Mouse (Mus musculus) limb, embryonic 15.5 days (tissue): ENCODE data around the gene Fcf1. TPM values are rescaled to one million over a fixed set of nuclear protein-coding genes. Genes with fewer than 3 reads are reported as not detected.
A peak's percentile ranks its signal among the peaks of the same experiment; 100 is the strongest.

Source experiments
- ATAC-seq: fragments of 200-750 bp; cut with Nextera tagmentation; 2 replicates; pipeline ENCODE4 v1.8.0; 2017; ENCODE audit warnings: low read depth, moderate TSS enrichment; ENCODE audit not compliant: insufficient number of reproducible peaks, low FRiP score, low TSS enrichment
- H3K27ac ChIP-seq: fragments of 300-500 bp; sonication (generic); 2 replicates; pipeline ENCODE4 v1.5.1; 2015; ENCODE audit warnings: moderate library complexity, mild to moderate bottlenecking, inconsistent platforms
- H3K27me3 ChIP-seq: fragments of 300-500 bp; sonication (generic); 2 replicates; pipeline ENCODE4 v1.6.1; 2015; ENCODE audit warnings: inconsistent platforms
- H3K36me3 ChIP-seq: fragments of 300-500 bp; sonication (generic); 2 replicates; pipeline ENCODE4 v1.6.1; 2015; ENCODE audit warnings: inconsistent platforms
- H3K4me1 ChIP-seq: fragments of 300-500 bp; sonication (generic); 2 replicates; pipeline ENCODE4 v1.6.1; 2015; ENCODE audit warnings: inconsistent platforms
- H3K4me2 ChIP-seq: fragments of 300-500 bp; sonication (generic); 2 replicates; pipeline ENCODE4 v1.6.1; 2015; ENCODE audit warnings: mild to moderate bottlenecking, inconsistent platforms
- H3K4me3 ChIP-seq: fragments of 300-500 bp; sonication (generic); 2 replicates; pipeline ENCODE4 v1.5.1; 2015; ENCODE audit warnings: mild to moderate bottlenecking, inconsistent platforms
- H3K9ac ChIP-seq: fragments of 300-500 bp; sonication (generic); 2 replicates; pipeline ENCODE4 v1.6.1; 2015; ENCODE audit warnings: inconsistent platforms
- H3K9me3 ChIP-seq: fragments of 300-500 bp; sonication (generic); 2 replicates; pipeline ENCODE4 v1.6.1; 2016; ENCODE audit warnings: inconsistent platforms
- WGBS: fragments of 180-500 bp; shearing (Covaris S2); methylation state at CpG from one replicate; pipeline ENCODE4 v1.1.7; 2015; 5-methylcytosine and 5-hydroxymethylcytosine counted together
- polyA plus RNA-seq: library from polyadenylated mRNA; unstranded; fragments of >200 nt; fragmentation: Nextera tagmentation; extraction: Ambion mirVana; gene quantifications from 2 replicates; pipeline ENCODE4 v1.2.1, GENCODE M21; 2015

Gene Fcf1
- polyA plus RNA-seq, 1 experiment from 2014 or later: 128 TPM

GRCm38 (mm10) chr12:84944813-84945553, 25.7 kb upstream of the Fcf1 start:
- Histone ChIP-seq H3K27me3 (no peaks in the 10 kb centered on the region), H3K4me3 (no peak overlapping the region), H3K9ac (no peak overlapping the region), H3K4me2 (no peak overlapping the region), H3K36me3 (peaks cover 63% of the 10 kb centered on the region), H3K4me1 (no peaks in the 10 kb centered on the region), H3K27ac (no peak overlapping the region), H3K9me3 (no peaks in the 10 kb centered on the region)
- ATAC-seq: no peak
- 86% methylated on average over 9 of the region's 9 CpGs for WGBS

DNA sequence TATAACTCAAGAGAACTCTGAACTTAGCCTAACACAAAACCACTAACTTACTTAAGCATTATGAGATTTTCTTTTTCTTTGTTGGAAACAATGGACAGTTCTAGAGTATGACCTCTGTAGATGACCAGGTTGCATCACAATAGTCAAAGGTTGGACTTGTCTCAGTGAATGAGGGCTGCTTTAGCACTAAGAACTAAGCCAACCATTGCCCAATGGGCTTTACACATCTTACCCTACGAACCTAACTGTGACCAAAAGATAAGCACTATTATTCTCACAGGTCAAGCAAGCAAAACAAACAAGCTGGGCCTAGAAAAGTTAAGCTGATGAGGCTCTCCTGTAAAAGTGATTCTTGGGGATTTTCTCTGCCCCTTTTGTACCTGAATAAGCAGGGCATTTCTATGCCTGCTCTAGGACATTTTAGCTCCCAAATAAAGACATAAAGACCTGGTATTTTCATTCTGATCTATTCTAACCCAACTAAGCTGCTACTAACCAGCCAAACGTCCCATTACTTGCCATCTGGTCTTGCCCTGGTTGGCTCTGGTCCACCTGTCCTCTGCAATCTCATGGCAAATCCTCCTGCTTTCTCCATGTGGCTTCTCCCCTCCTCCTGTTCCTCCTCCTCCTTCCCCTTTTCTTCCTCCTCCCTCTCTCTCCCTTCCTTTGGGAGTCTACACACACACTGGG, 22.7 kb upstream of the Fcf1 start:
- WGBS: 81% methylated on average over 2 of the region's 2 CpGs
- H3K4me2 ChIP-seq: no peak overlapping the region
- no peak overlapping the region for H3K9ac ChIP-seq
- H3K9me3 ChIP-seq: no peaks in the 10 kb centered on the region
- no peak for ATAC-seq
- no peaks in the 10 kb centered on the region for H3K27me3 ChIP-seq
- no peak overlapping the region for H3K27ac ChIP-seq
- H3K4me3 ChIP-seq: no peak overlapping the region
- peaks cover 42% of the 10 kb centered on the region for H3K36me3 ChIP-seq
- no peaks in the 10 kb centered on the region for H3K4me1 ChIP-seq

- Histone ChIP-seq H3K4me2 (no peak overlapping the region), H3K9ac (no peak overlapping the region), H3K4me3 (no peak overlapping the region), H3K9me3 (no peaks in the 10 kb centered on the region), H3K27me3 (no peaks in the 10 kb centered on the region), H3K27ac (no peak overlapping the region), H3K36me3 (peaks cover 35% of the 10 kb centered on the region), H3K4me1 (no peaks in the 10 kb centered on the region)
- ATAC-seq: no peak
- WGBS: 93% methylated on average over 6 of the region's 6 CpGs
Measured at GRCm38 (mm10) chr12:84948584-84949285, 22.0 kb upstream of the Fcf1 start.

DNA sequence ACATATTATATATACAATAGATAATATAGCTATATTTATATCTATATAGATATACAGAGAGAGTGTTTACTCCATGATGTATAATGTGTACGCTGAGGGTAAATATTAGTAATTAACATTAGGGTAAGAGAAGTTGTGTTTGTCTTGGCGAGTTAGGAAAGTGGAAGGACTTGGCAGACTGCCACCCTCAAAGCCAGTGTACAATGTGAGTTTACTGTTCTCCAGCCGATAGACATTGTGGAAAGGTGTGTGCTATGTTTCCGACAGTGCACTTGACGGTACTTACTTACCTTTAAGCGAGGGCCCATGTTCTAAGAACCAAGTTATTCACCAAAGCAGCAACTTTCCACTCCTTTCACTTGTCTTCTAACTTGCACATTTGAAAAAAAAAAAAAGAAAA, 19.9 kb upstream of the Fcf1 start:
- no peak overlapping the region for H3K9ac ChIP-seq
- H3K27me3 ChIP-seq: no peaks in the 10 kb centered on the region
- 85% methylated on average over 6 of the region's 6 CpGs for WGBS
- H3K4me1 ChIP-seq: no peaks in the 10 kb centered on the region
- H3K4me2 ChIP-seq: no peak overlapping the region
- H3K4me3 ChIP-seq: no peak overlapping the region
- no peaks in the 10 kb centered on the region for H3K9me3 ChIP-seq
- H3K36me3 ChIP-seq: peaks cover 24% of the 10 kb centered on the region
- H3K27ac ChIP-seq: no peak overlapping the region
- ATAC-seq: no peak

DNA sequence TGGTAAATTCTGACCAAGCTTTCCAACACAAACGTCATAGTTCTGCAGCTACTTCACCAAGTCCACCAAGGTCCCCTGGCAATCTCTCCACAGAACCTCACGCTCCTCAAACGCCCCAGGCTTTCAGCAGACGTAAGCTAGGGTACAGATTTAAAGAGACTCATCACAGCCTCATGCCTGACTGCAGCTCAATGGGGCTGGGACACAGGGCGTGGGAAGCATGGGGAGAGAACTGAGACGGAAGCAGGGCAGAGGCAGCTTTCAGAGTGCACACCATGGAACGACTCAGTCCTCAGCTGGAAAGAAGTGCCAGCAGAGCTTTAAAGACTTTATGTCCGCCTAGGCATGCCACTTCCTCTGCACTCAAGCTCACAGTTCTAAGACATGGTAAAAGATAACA, 19.2 kb upstream of the Fcf1 start:
- Histone ChIP-seq H3K27me3 (no peaks in the 10 kb centered on the region), H3K4me3 (no peak overlapping the region), H3K9ac (no peak overlapping the region), H3K4me2 (no peak overlapping the region), H3K4me1 (no peaks in the 10 kb centered on the region), H3K36me3 (peaks cover 21% of the 10 kb centered on the region), H3K27ac (no peak overlapping the region), H3K9me3 (no peaks in the 10 kb centered on the region)
- no peak for ATAC-seq
- 73% methylated on average over 8 of the region's 8 CpGs for WGBS

GRCm38 (mm10) chr12:84952351-84952750, 18.3 kb upstream of the Fcf1 start:
- Histone ChIP-seq H3K27me3 (no peaks in the 10 kb centered on the region), H3K9ac (no peak overlapping the region), H3K4me2 (no peak overlapping the region), H3K4me3 (no peak overlapping the region), H3K9me3 (no peaks in the 10 kb centered on the region), H3K36me3 (peaks cover 18% of the 10 kb centered on the region), H3K4me1 (no peaks in the 10 kb centered on the region), H3K27ac (no peak overlapping the region)
- WGBS: 85% methylated on average over 1 of the region's 1 CpGs
- ATAC-seq: no peak

DNA sequence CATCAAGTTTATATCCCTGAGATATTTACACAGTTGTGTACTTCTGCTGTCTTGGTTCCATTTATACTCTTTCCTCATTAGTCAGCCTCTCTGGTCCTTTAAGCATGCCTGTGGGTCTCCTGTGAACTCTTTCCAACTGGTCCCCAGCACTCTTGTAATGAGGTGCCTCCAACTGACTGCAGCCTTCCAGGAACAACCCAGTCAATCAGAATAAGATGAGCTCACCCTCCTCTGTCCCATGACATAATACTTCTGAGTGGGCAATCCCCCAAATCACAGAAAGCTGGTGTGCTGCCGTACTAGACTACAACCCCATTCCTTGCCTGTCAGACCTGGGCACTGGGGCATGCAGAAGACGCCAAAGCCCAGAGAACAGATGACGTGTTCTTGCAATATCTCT, 14.4 kb upstream of the Fcf1 start:
- Histone ChIP-seq H3K9me3 (no peaks in the 10 kb centered on the region), H3K27ac (no peak overlapping the region), H3K9ac (no peak overlapping the region), H3K36me3 (0 out of 2 replicates have a peak, but pooled peaks cover 3% of the 10 kb centered on the region), H3K27me3 (no peaks in the 10 kb centered on the region), H3K4me2 (no peak overlapping the region), H3K4me3 (no peak overlapping the region), H3K4me1 (no peaks in the 10 kb centered on the region)
- 87% methylated on average over 3 of the region's 3 CpGs for WGBS
- ATAC-seq: no peak

DNA sequence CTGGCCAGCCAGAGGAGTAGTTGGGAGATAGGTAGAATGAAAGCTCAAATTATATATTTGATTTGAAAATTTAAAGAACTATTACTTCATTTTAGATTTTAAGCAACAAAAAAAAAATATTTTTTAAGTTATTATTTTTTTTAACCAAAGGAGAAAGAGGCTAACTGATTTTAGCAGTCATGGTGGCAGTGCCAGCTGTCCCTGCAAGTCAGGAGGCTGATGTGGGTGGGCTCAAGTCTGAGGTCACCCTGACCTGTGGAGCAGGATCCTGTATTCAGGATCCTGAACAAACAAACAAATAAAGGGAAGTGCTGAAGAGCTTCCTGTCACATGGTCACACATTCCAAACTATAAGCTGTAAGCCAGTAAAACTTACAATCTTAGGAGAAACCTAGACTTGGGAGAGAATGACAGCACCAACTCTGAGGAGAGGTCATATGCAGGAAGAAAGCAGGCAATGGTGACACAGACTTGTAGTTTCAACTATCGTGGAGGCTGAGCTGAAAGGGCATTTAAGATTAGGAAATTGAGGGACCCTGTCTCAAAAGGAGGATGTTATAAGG, 11.8 kb upstream of the Fcf1 start:
- H3K27ac ChIP-seq: no peak overlapping the region
- ATAC-seq: no peak
- H3K36me3 ChIP-seq: 0 out of 2 replicates have a peak, but pooled peaks cover 6% of the 10 kb centered on the region
- no peak overlapping the region for H3K9ac ChIP-seq
- no peaks in the 10 kb centered on the region for H3K27me3 ChIP-seq
- no peak overlapping the region for H3K4me2 ChIP-seq
- 85% methylated on average over 1 of the region's 1 CpGs for WGBS
- no peak overlapping the region for H3K4me3 ChIP-seq
- no peaks in the 10 kb centered on the region for H3K9me3 ChIP-seq
- H3K4me1 ChIP-seq: no peaks in the 10 kb centered on the region

GRCm38 (mm10) chr12:84962606-84963005, 8.1 kb upstream of the Fcf1 start:
- H3K27me3 ChIP-seq: no peaks in the 10 kb centered on the region
- WGBS: 84% methylated on average over 7 of the region's 7 CpGs
- H3K27ac ChIP-seq: no peak overlapping the region
- H3K9ac ChIP-seq: no peak overlapping the region
- H3K4me1 ChIP-seq: no peaks in the 10 kb centered on the region
- H3K36me3 ChIP-seq: 0 out of 2 replicates have a peak, but pooled peaks cover 11% of the 10 kb centered on the region
- H3K9me3 ChIP-seq: no peaks in the 10 kb centered on the region
- H3K4me2 ChIP-seq: no peak overlapping the region
- no peak for ATAC-seq
- no peak overlapping the region for H3K4me3 ChIP-seq

DNA sequence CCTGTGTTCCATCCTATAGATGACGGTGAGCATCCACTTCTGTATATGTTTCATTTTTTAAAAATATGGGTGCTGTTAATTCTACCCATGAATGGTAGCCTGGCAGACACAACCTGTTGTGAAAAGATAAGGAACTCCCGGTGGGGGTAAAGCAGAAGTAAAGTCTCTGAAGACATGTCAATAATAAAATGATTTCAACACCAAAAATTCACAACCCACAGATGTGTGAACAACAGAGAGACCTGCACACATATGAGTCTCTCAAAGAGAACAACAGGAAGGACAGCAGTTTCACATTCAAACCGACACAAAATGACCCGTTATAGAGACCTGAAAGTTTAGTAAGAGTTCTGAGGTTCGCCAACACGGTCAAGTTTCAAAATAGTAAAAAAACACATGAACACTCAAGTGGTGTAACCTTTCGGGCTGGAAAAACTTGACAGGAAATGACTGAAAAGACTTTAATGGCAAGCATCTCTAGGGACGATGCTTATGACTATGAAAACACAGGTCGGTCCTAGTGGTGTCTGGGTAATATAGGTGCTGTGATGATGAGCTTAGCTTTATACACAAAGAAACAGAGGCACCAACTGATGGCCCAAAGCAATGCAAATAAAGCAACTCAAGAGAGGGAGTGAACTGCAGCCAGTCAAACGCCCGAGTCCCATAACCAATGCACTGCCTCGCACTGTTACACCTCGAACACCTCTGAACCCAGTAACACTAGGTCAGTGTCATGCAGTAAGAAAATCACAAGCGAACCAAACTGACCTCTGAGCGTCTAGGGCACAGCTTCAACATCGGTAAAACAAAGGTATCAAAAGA, 1.7 kb upstream of the Fcf1 start:
- WGBS: 84% methylated on average over 16 of the region's 16 CpGs
- Histone ChIP-seq H3K27ac (no peak overlapping the region), H3K36me3 (peaks cover 11% of the 10 kb centered on the region), H3K4me2 (peak overlapping the region; percentile 80), H3K4me3 (peak overlapping the region; percentile 85), H3K4me1 (peaks cover 19% of the 10 kb centered on the region), H3K9ac (no peak overlapping the region), H3K9me3 (no peaks in the 10 kb centered on the region), H3K27me3 (no peaks in the 10 kb centered on the region)
- no peak for ATAC-seq

DNA sequence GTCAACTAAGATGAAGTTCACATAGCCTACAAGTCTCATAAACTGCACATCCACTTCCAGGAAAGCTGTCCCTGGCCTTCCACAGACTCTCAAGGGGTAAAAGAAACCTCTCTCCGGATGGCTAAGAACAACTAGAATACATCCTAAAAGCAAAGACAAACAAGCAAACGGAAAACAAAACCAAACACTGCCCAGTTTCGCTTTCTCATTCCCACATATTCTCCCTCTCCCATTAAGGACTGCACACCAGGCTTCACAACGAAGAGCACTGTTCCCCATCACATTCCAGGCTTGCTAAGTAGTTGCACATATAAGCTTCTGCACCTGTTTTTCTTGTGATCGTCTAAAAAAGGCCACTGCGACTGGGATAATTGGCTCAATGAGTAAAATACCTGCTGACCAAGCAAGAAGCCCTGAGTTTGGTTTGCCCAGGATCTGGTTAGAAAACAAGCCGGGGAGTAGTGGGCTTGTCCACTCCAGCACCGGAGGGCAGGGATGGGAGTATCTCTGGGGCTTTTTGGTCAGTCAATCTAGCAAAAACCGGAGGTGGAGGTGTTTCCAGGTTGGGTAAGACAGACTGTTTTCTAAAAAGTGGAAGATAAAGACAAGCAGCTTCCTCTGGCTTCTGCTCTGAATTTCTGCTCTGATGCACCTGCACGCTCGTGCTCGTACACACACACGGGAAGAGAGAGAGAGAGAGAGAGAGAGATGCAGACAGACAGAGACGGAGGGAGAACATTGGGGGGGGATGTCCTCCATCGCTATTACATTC, 855 bp upstream of the Fcf1 start:
- Histone ChIP-seq H3K36me3 (peaks cover 16% of the 10 kb centered on the region), H3K27ac (0 out of 2 replicates have a peak overlapping the region, but pooled peaks have one; percentile 47), H3K4me2 (peak overlapping the region; percentile 80), H3K4me3 (peak overlapping the region; percentile 85), H3K27me3 (no peaks in the 10 kb centered on the region), H3K9me3 (no peaks in the 10 kb centered on the region), H3K9ac (peak overlapping the region; percentile 62), H3K4me1 (peaks cover 19% of the 10 kb centered on the region)
- no peak for ATAC-seq
- WGBS: 22% methylated on average over 15 of the region's 15 CpGs
